ENCODE assay signal across 27 mouse cellular contexts in the genomic region with DNA sequence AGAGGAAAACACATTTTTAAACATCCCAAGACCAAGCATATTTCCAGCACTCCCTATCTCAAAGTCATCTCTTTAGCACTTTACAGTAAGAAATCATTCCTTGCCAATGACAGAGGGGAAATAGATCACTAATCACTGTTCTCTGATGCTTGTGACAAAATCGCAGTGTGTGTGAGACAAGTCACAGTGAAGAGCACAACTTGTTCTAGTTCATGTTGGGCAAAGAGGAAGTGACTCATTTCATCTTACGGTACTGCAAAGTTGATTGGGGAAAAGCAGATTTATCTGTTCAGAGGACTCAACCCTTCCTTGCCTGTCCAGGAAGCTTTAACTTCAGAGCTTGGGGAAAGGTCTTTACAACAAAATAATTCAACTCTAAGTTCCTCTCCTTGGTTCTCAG.
A peak's percentile ranks its signal among the peaks of the same experiment; 100 is the strongest.
DNase-seq lines count a peak whose midpoint lies in the region; ATAC-seq and TF ChIP-seq lines count a peak whose summit lies in the region.
"Had no signal": no experiment of that assay in that cellular context is flagged by ENCODE, and none has a peak within 500 bp of the region (broad histone marks: within the 10 kb centered on the region; RNA-seq: fewer than 3 reads in every experiment).

No protein-coding gene starts in this region.

- H3K9me3 ChIP-seq in heart, postnatal 0 days (replicated peaks; ENCODE audit: control insufficient read depth, low read length), result 0 out of 2 replicates have a peak, but pooled peaks cover 5% of the 10 kb centered on the region
- no peaks in the 10 kb centered on the region for H3K9me3 ChIP-seq in MEL (replicated peaks; ENCODE audit: insufficient read depth, low read length)
- H3K9me3 ChIP-seq: embryonic facial prominence, embryonic 15.5 days; hindbrain, embryonic 15.5 days; limb, embryonic 12.5 days; midbrain, embryonic 15.5 days; stomach, embryonic 15.5 days had no signal

- H3K4me1 ChIP-seq in heart, postnatal 0 days (ENCODE audit: control insufficient read depth, insufficient read depth), result no peaks in the 10 kb centered on the region
- H3K4me1 ChIP-seq in MEL (ENCODE audit: control insufficient read depth in 1 of 2, insufficient read depth in 2 of 2, low read length in 2 of 2), result no peaks in the 10 kb centered on the region
- H3K4me1 ChIP-seq: embryonic facial prominence, embryonic 15.5 days; hindbrain, embryonic 15.5 days; limb, embryonic 12.5 days; midbrain, embryonic 15.5 days; stomach, embryonic 15.5 days had no signal

- TF ChIP-seq EP300 in heart, postnatal 0 days (IDR thresholded peaks at IDR 0.05; ENCODE audit: low read depth), result no peak
- no peak for TF ChIP-seq EP300 in MEL (IDR thresholded peaks at IDR 0.05; ENCODE audit: low read depth in 1 of 2, low read length in 2 of 2)

- no peak for TF ChIP-seq RAD21 in MEL (IDR thresholded peaks at IDR 0.05; ENCODE audit: low read depth, low read length)

- no peaks in the 10 kb centered on the region for H3K36me3 ChIP-seq in heart, postnatal 0 days (replicated peaks; ENCODE audit: control insufficient read depth, insufficient read depth, low read length)
- H3K36me3 ChIP-seq in MEL (ENCODE audit: control insufficient read depth in 1 of 2, insufficient read depth in 2 of 2, low read length in 2 of 2), result no peaks in the 10 kb centered on the region
- H3K36me3 ChIP-seq: embryonic facial prominence, embryonic 15.5 days; hindbrain, embryonic 15.5 days; limb, embryonic 12.5 days; midbrain, embryonic 15.5 days; stomach, embryonic 15.5 days had no signal

- no peaks in the 10 kb centered on the region for H3K27me3 ChIP-seq in heart, postnatal 0 days (ENCODE audit: control insufficient read depth, insufficient read depth, low read length)
- H3K27me3 ChIP-seq in MEL (ENCODE audit: control insufficient read depth in 1 of 2, insufficient read depth in 2 of 2, low read length in 2 of 2), result no peaks in the 10 kb centered on the region; a peak in 1 of 4 replicates
- H3K27me3 ChIP-seq: embryonic facial prominence, embryonic 15.5 days; hindbrain, embryonic 15.5 days; limb, embryonic 12.5 days; midbrain, embryonic 15.5 days; stomach, embryonic 15.5 days had no signal

- DNase-seq in heart, postnatal 0 days (ENCODE audit: low spot score), result peak; percentile 7
- DNase-seq in heart, postnatal 10 days, result no peak
- DNase-seq in MEL (ENCODE audit: low read depth, low spot score), result peak; percentile 33
- DNase-seq in induced T-regulatory cell, adult 2 months (ENCODE audit: low read depth), result peak; percentile 46
- no peak for DNase-seq in cerebellum, adult 9-10 months
- DNase-seq in cerebellum, adult 11 months, result no peak
- no peak for DNase-seq in adrenal gland, adult 2 months
- DNase-seq: adrenal gland, postnatal 36 days; cerebellum, adult 11-12 months; cerebellum, postnatal 36 days; forebrain, postnatal 0 days; gastrocnemius, postnatal 36 days; heart, postnatal 4 days; kidney, adult 9 months; kidney, postnatal 25 days; layer of hippocampus, postnatal 36 days; lung, adult 2 months; lung, postnatal 36 days; thymus, postnatal 25 days had no signal

- no peaks in the 10 kb centered on the region for H3K79me2 ChIP-seq in MEL (ENCODE audit: control insufficient read depth, insufficient read depth, low read length, poor library complexity)

- ATAC-seq in heart, postnatal 0 days (ENCODE audit: insufficient read depth, low read depth), result no peak
- ATAC-seq: forebrain, postnatal 0 days; intestine, embryonic 16.5 days; midbrain, embryonic 15.5 days had no signal

- no peak for TF ChIP-seq CTCF in heart, postnatal 0 days (IDR thresholded peaks at IDR 0.05; ENCODE audit: low read depth)
- TF ChIP-seq CTCF in MEL (IDR thresholded peaks at IDR 0.05 in 2 of 3, conservative IDR thresholded peaks at IDR 0.05 in 1 of 3; ENCODE audit: control insufficient read depth in 1 of 3, insufficient read depth in 1 of 3, low read depth in 2 of 3, low read length in 3 of 3, poor library complexity in 1 of 3, severe bottlenecking in 1 of 3), result no peak

- no peak overlapping the region for H3K4me3 ChIP-seq in heart, postnatal 0 days (ENCODE audit: low read depth, low read length)
- no peak overlapping the region for H3K4me3 ChIP-seq in MEL (ENCODE audit: control insufficient read depth in 1 of 2, insufficient read depth in 1 of 2, low read depth in 2 of 2, low read length in 2 of 2)
- H3K4me3 ChIP-seq: embryonic facial prominence, embryonic 15.5 days; hindbrain, embryonic 15.5 days; layer of hippocampus, adult 2 months; limb, embryonic 12.5 days; midbrain, embryonic 15.5 days; stomach, embryonic 15.5 days had no signal

- no peak overlapping the region for H3K9ac ChIP-seq in heart, postnatal 0 days (replicated peaks; ENCODE audit: low read depth, low read length)
- no peak overlapping the region for H3K9ac ChIP-seq in MEL (ENCODE audit: control insufficient read depth, low read depth, low read length, poor library complexity, severe bottlenecking)
- H3K9ac ChIP-seq: embryonic facial prominence, embryonic 15.5 days; forebrain, postnatal 0 days; hindbrain, embryonic 15.5 days; limb, embryonic 12.5 days; midbrain, embryonic 15.5 days; stomach, embryonic 15.5 days had no signal

- no peak for TF ChIP-seq POLR2A in MEL (IDR thresholded peaks at IDR 0.05; ENCODE audit: control insufficient read depth in 1 of 2, insufficient read depth in 1 of 2, low read depth in 1 of 2, low read length in 2 of 2, poor library complexity in 1 of 2)

- no peak overlapping the region for H3K27ac ChIP-seq in heart, postnatal 0 days (ENCODE audit: low read depth)
- no peak overlapping the region for H3K27ac ChIP-seq in MEL (ENCODE audit: control insufficient read depth, low read depth, low read length)
- H3K27ac ChIP-seq: embryonic facial prominence, embryonic 15.5 days; hindbrain, embryonic 15.5 days; layer of hippocampus, adult 2 months; limb, embryonic 12.5 days; midbrain, embryonic 15.5 days; stomach, embryonic 15.5 days had no signal

- H3K4me2 ChIP-seq in heart, postnatal 0 days (ENCODE audit: low read depth, low read length), result no peak overlapping the region
- H3K4me2 ChIP-seq: embryonic facial prominence, embryonic 15.5 days; hindbrain, embryonic 15.5 days; limb, embryonic 12.5 days; liver, embryonic 11.5 days; midbrain, embryonic 15.5 days; stomach, embryonic 15.5 days had no signal

- 45% methylated on average over 2 of the region's 2 CpGs for WGBS in heart, postnatal 0 days

- intact Hi-C loops in heart, postnatal 10 days (cut with DNase I), result no loop called here

TF ChIP-seq in MEL, 35 proteins besides CTCF, POLR2A, EP300 and RAD21:
- TF ChIP-seq SIN3A (IDR thresholded peaks at IDR 0.05; ENCODE audit: low read length), result no peak
- TF ChIP-seq GATA1 (IDR thresholded peaks at IDR 0.05; ENCODE audit: low read depth, low read length), result 0 out of 2 replicates have a peak, but pooled peaks have one; percentile 10
- TF ChIP-seq ETS1 (IDR thresholded peaks at IDR 0.05; ENCODE audit: low read depth, low read length), result no peak
- TF ChIP-seq E2F4 (IDR thresholded peaks at IDR 0.05; ENCODE audit: borderline replicate concordance, low read depth, low read length), result no peak

Comparison
In these comparisons a context has a peak if more than half of its experiments do, and no peak if none do; other contexts are left out.
1. DNase-seq: peak in heart, postnatal 0 days (single experiment), MEL (single experiment) and induced T-regulatory cell, adult 2 months (single experiment); none in heart, postnatal 10 days (0 of 2), cerebellum, adult 9-10 months (single experiment), cerebellum, adult 11 months (single experiment) and adrenal gland, adult 2 months (single experiment).